Mouse (Mus musculus): ENCODE results near the gene Slc7a10.
"Not testable (repeated sequence)": the region's sequence is repeated elsewhere in the genome, so short reads cannot be mapped to it uniquely, and the experiment has no call there.

The Slc7a10 gene

GRCm38 (mm10) chr7:35175533-35175932, 10.7 kb upstream of the Slc7a10 start:
- no peak for DNase-seq

GRCm38 (mm10) chr7:35176412-35177381, 9.5 kb upstream of the Slc7a10 start:
- no peak for DNase-seq

- no peak for DNase-seq
Observed at GRCm38 (mm10) chr7:35184833-35185724, 1.1 kb upstream of the Slc7a10 start.

GRCm38 (mm10) chr7:35189699-35190098, 3.5 kb downstream of the Slc7a10 start:
- no peak for DNase-seq

GRCm38 (mm10) chr7:35191276-35191675, 5.1 kb downstream of the Slc7a10 start:
- DNase-seq, result no peak

GRCm38 (mm10) chr7:35197022-35197421, 10.8 kb downstream of the Slc7a10 start:
- DNase-seq, result no peak

GRCm38 (mm10) chr7:35198981-35199754, 13.0 kb downstream of the Slc7a10 start:
- no peak for DNase-seq

GRCm38 (mm10) chr7:35199755-35200154, 13.6 kb downstream of the Slc7a10 start:
- no peak for DNase-seq

GRCm38 (mm10) chr7:35211791-35212190, 25.6 kb downstream of the Slc7a10 start:
- DNase-seq, result no peak

GRCm38 (mm10) chr7:35214442-35215222, 28.4 kb downstream of the Slc7a10 start:
- DNase-seq, result no peak

GRCm38 (mm10) chr7:35215225-35215624, 29.0 kb downstream of the Slc7a10 start, which contains the start of gene Lrp3:
Gene Lrp3, minus strand, starts transcription at chr7:35215498.
- peak; percentile 75 for DNase-seq

GRCm38 (mm10) chr7:35215731-35216130, 29.5 kb downstream of the Slc7a10 start:
- no peak for DNase-seq

GRCm38 (mm10) chr7:35220694-35221365, 34.6 kb downstream of the Slc7a10 start:
- no peak for DNase-seq

GRCm38 (mm10) chr7:35230333-35230732, 44.1 kb downstream of the Slc7a10 start:
- DNase-seq, result no peak

GRCm38 (mm10) chr7:35232796-35233455, 46.7 kb downstream of the Slc7a10 start:
- DNase-seq, result no peak

- DNase-seq, result no peak
Observed at GRCm38 (mm10) chr7:35233861-35234260, 47.7 kb downstream of the Slc7a10 start.

- DNase-seq, result peak; percentile 96
Observed at GRCm38 (mm10) chr7:35234361-35235245, 48.4 kb downstream of the Slc7a10 start.

- peak; percentile 58 for DNase-seq
Observed at GRCm38 (mm10) chr7:35235308-35235707, 49.1 kb downstream of the Slc7a10 start.

GRCm38 (mm10) chr7:35237935-35238334, 51.8 kb downstream of the Slc7a10 start:
- DNase-seq, result not testable (repeated sequence)
